Mouse (Mus musculus) kidney, adult 2 months (tissue): ENCODE measurements around the gene Lhfpl2.

Experiments
- CTCF ChIP-seq: fragments of 200-500 bp; conservative IDR thresholded peaks from 2 replicates; pipeline ENCODE4 v1.5.1; 2011; ENCODE audit warnings: low read depth, mild to moderate bottlenecking, control low read depth, low read length, moderate library complexity, mixed read lengths; ENCODE audit not compliant: insufficient read depth, insufficient read length
- POLR2A ChIP-seq: fragments of 200-500 bp; IDR thresholded peaks from one replicate; pipeline ENCODE4 v1.6.1; 2011; ENCODE audit warnings: low read depth, low read length, control low read depth

GRCm38 (mm10) chr13:94240111-94240510 lies 182.5 kb downstream of the Lhfpl2 start:
- TF ChIP-seq CTCF = no peak
- no peak for TF ChIP-seq POLR2A
